Mouse (Mus musculus) C2C12 (cell line): ENCODE measurements around the gene H2-Aa.

Experiments used
- CTCF ChIP-seq: IDR thresholded peaks from one replicate; pipeline ENCODE4 v1.5.1; 2011; ENCODE audit not compliant: control insufficient read depth, insufficient read depth, insufficient read length
- MAX ChIP-seq: IDR thresholded peaks from one replicate; pipeline ENCODE4 v1.6.1; 2011; ENCODE audit warnings: mild to moderate bottlenecking, control low read depth
- USF1 ChIP-seq: IDR thresholded peaks from one replicate; pipeline ENCODE4 v1.6.1; 2011; ENCODE audit warnings: low read depth, mild to moderate bottlenecking, control low read depth, moderate library complexity

DNA sequence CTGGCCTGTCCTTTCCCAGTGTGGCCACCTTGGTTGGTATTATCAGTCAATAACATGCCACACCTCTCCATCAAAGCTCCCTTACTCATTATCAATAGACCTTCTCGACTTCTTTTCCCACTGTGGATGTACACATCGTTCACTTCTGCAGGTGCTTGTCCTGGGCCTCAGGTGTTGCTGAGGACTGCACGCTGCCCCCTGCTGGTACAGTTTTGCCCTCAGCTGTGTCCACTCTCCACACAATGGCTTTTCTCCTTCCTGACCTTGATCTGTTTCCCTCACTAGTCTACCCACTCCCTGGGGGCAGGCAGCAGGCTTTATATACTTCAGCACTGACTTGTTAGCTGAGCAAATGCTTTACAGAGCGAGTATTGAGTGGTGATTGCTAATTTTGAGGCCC is 1.8 kb downstream of the H2-Aa start:
- TF ChIP-seq CTCF (no peak), USF1 (no peak), MAX (no peak)
